Comparison of ENCODE assay signal across 16 mouse cellular contexts in the genomic region with DNA sequence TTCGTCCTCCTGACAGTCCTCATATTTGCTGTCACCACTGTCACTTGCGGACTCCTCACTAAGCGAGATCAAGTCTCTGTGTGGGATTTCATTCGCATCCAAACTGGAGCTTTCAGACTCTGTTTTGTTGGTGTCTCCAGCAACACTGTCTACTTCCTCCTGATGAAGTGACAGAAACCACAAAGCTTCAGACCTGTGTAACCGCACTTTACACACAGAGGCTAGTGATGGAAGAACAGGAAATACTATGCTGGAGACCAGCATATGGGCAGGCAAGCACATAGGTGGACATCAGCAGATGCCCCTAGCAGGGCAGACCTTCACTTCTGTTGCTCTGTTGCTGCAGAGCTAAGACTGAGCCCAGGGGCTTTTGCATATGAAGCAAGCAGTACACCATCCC.
"Had no signal": no experiment of that assay in that cellular context is flagged by ENCODE, and none has a peak within 500 bp of the region (broad histone marks: within the 10 kb centered on the region; RNA-seq: fewer than 3 reads in every experiment).

No protein-coding gene starts in this region.

- DNase-seq: gastrocnemius, adult 2 months; gastrocnemius, postnatal 10 days; gastrocnemius, postnatal 25 days; heart, adult 11 months; heart, adult 2 months; heart, postnatal 14 days; heart, postnatal 36 days; kidney, adult 11 months; kidney, adult 2 months; kidney, adult 9 months; kidney, postnatal 14 days; kidney, postnatal 4 days; liver; liver, embryonic 13.5 days had no signal

- ATAC-seq: hindbrain, postnatal 0 days; intestine, embryonic 16.5 days had no signal
